ENCODE assay signal across 11 mouse cellular contexts in genomic region chr5:128810006-128810405, GRCm38 (mm10).
DNase-seq lines count a peak whose midpoint lies in the region; TF ChIP-seq lines count a peak whose summit lies in the region.
"Had no signal": no experiment of that assay in that cellular context is flagged by ENCODE, and none has a peak within 500 bp of the region (broad histone marks: within the 10 kb centered on the region; RNA-seq: fewer than 3 reads in every experiment).

No protein-coding gene starts in this region.

- TF ChIP-seq CTCF in lung, adult 2 months (IDR thresholded peaks at IDR 0.05; ENCODE audit: insufficient read depth, low read length): no peak

- H3K4me1 ChIP-seq in lung, adult 2 months (ENCODE audit: control insufficient read depth, insufficient read depth, low read length): no peaks in the 10 kb centered on the region
- H3K4me1 ChIP-seq: embryonic facial prominence, embryonic 15.5 days had no signal

- peak; percentile 43 to 55 for DNase-seq in cerebellum, postnatal 10 days
- no peak for DNase-seq in cerebellum, adult 9-10 months
- peak; percentile 90 for DNase-seq in frontal cortex, adult 2 months (ENCODE audit: extremely low spot score in 1 of 2, low spot score in 1 of 2)
- DNase-seq in layer of hippocampus, postnatal 14 days (ENCODE audit: low spot score in 2 of 2): peak; percentile 63 to 82
- peak; percentile 81 for DNase-seq in retina, postnatal 1 day
- no peak for DNase-seq in kidney, adult 9 months
- DNase-seq in lung, adult 2 months: no peak
- no peak for DNase-seq in lung, adult 18-20 months

- WGBS in lung, adult 2 months: 58% methylated on average over 12 of the region's 12 CpGs

- no peak for TF ChIP-seq POLR2A in lung, adult 2 months (IDR thresholded peaks at IDR 0.05; ENCODE audit: borderline replicate concordance, extremely low read depth, low read depth, low read length)

- H3K4me3 ChIP-seq in lung, adult 2 months (replicated peaks; ENCODE audit: extremely low read depth, low read depth, low read length): no peak overlapping the region
- H3K4me3 ChIP-seq: embryonic facial prominence, embryonic 15.5 days; limb, embryonic 15.5 days; neural tube, embryonic 12.5 days had no signal

Comparison
In these comparisons a context has a peak if more than half of its experiments do, and no peak if none do; other contexts are left out.
1. DNase-seq: peak in cerebellum, postnatal 10 days (2 of 2), frontal cortex, adult 2 months (2 of 2), layer of hippocampus, postnatal 14 days (2 of 2) and retina, postnatal 1 day (single experiment); none in cerebellum, adult 9-10 months (single experiment), kidney, adult 9 months (single experiment), lung, adult 2 months (single experiment) and lung, adult 18-20 months (0 of 2).